Mouse (Mus musculus): ENCODE measurements around the gene Agpat1.
A peak's percentile ranks its signal among the peaks of the same experiment; 100 is the strongest.

Gene Agpat1

GRCm38 (mm10) chr17:34604061-34604508 is at the start of gene Agpat1:
TSS of gene Agpat1 (plus strand) at chr17:34604262.
- peak; percentile 90 to 97 for DNase-seq (ENCODE audit: low spot score in 2 of 2)

- peak; percentile 64 to 76 for DNase-seq (ENCODE audit: low spot score in 2 of 2)
Measured at GRCm38 (mm10) chr17:34555483-34555882, 48.6 kb upstream of the Agpat1 start.

- no peak for DNase-seq (ENCODE audit: low spot score in 2 of 2)
Measured at GRCm38 (mm10) chr17:34556406-34556805, 47.7 kb upstream of the Agpat1 start.

- DNase-seq (ENCODE audit: low spot score in 2 of 2) = no peak
Measured at GRCm38 (mm10) chr17:34557411-34557810, 46.7 kb upstream of the Agpat1 start.

- no peak for DNase-seq (ENCODE audit: low spot score in 2 of 2)
Measured at GRCm38 (mm10) chr17:34559116-34559515, 44.9 kb upstream of the Agpat1 start.

- DNase-seq (ENCODE audit: low spot score in 2 of 2) = no peak
Measured at GRCm38 (mm10) chr17:34559895-34560294, 44.2 kb upstream of the Agpat1 start.

GRCm38 (mm10) chr17:34560438-34560837 is 43.6 kb upstream of the Agpat1 start:
- DNase-seq (ENCODE audit: low spot score in 2 of 2) = no peak

- DNase-seq (ENCODE audit: low spot score in 2 of 2) = no peak
Measured at GRCm38 (mm10) chr17:34561200-34561599, 42.9 kb upstream of the Agpat1 start.

GRCm38 (mm10) chr17:34562595-34562994 is 41.5 kb upstream of the Agpat1 start:
- no peak for DNase-seq (ENCODE audit: low spot score in 2 of 2)

GRCm38 (mm10) chr17:34563354-34563753 is 40.7 kb upstream of the Agpat1 start:
- no peak for DNase-seq (ENCODE audit: low spot score in 2 of 2)

- DNase-seq (ENCODE audit: low spot score in 2 of 2) = no peak
Measured at GRCm38 (mm10) chr17:34564003-34564421, 40.0 kb upstream of the Agpat1 start, which contains the start of gene Notch4. TSS of gene Notch4 (plus strand) at chr17:34564268.

GRCm38 (mm10) chr17:34564796-34565195 is 39.3 kb upstream of the Agpat1 start:
- DNase-seq (ENCODE audit: low spot score in 2 of 2) = no peak

GRCm38 (mm10) chr17:34567311-34567710 is 36.8 kb upstream of the Agpat1 start:
- DNase-seq (ENCODE audit: low spot score in 2 of 2) = no peak

GRCm38 (mm10) chr17:34568421-34568820 is 35.6 kb upstream of the Agpat1 start:
- DNase-seq (ENCODE audit: low spot score in 2 of 2) = no peak

- DNase-seq (ENCODE audit: low spot score in 2 of 2) = no peak
Measured at GRCm38 (mm10) chr17:34569919-34570318, 34.1 kb upstream of the Agpat1 start.

- DNase-seq (ENCODE audit: low spot score in 2 of 2) = no peak
Measured at GRCm38 (mm10) chr17:34571875-34572274, 32.2 kb upstream of the Agpat1 start.

- DNase-seq (ENCODE audit: low spot score in 2 of 2) = no peak
Measured at GRCm38 (mm10) chr17:34572361-34572760, 31.7 kb upstream of the Agpat1 start.

GRCm38 (mm10) chr17:34576577-34576976 is 27.5 kb upstream of the Agpat1 start:
- DNase-seq (ENCODE audit: low spot score in 2 of 2) = no peak

GRCm38 (mm10) chr17:34578070-34578469 is 26.0 kb upstream of the Agpat1 start:
- no peak for DNase-seq (ENCODE audit: low spot score in 2 of 2)

- DNase-seq (ENCODE audit: low spot score in 2 of 2) = no peak
Measured at GRCm38 (mm10) chr17:34582528-34582927, 21.5 kb upstream of the Agpat1 start.

- no peak for DNase-seq (ENCODE audit: low spot score in 2 of 2)
Measured at GRCm38 (mm10) chr17:34583397-34583796, 20.7 kb upstream of the Agpat1 start.

GRCm38 (mm10) chr17:34583819-34584218 is 20.2 kb upstream of the Agpat1 start:
- no peak for DNase-seq (ENCODE audit: low spot score in 2 of 2)

GRCm38 (mm10) chr17:34585121-34585520 is 18.9 kb upstream of the Agpat1 start:
- no peak for DNase-seq (ENCODE audit: low spot score in 2 of 2)

All from cerebellum, postnatal 4 days (tissue).